Mouse (Mus musculus) thymus, adult 2 months (tissue): ENCODE results near the gene Cyb5b. TPM values are rescaled to one million over a fixed set of nuclear protein-coding genes. Genes with fewer than 3 reads are reported as not detected.
"Not testable (repeated sequence)": the region's sequence is repeated elsewhere in the genome, so short reads cannot be mapped to it uniquely, and the experiment has no call there.

ENCODE experiments used
- DNase-seq: peaks from one replicate; pipeline ENCODE4 v3.0.0; 2021
- H3K27ac ChIP-seq: fragments of 200-500 bp; 2 replicates; pipeline ENCODE4 v1.5.1; 2012; ENCODE audit warnings: low read length, control low read depth; ENCODE audit not compliant: control insufficient read depth, insufficient read depth
- H3K27me3 ChIP-seq: fragments of 200-500 bp; 2 replicates; pipeline ENCODE4 v1.6.1; 2012; ENCODE audit warnings: mild to moderate bottlenecking, low read length, moderate library complexity, mixed read lengths; ENCODE audit not compliant: control insufficient read depth, insufficient read depth
- H3K36me3 ChIP-seq: fragments of 200-500 bp; 2 replicates; pipeline ENCODE4 v1.6.1; 2012; ENCODE audit warnings: mild to moderate bottlenecking, low read length, moderate library complexity; ENCODE audit not compliant: control insufficient read depth, insufficient read depth
- H3K4me1 ChIP-seq: fragments of 200-500 bp; replicated peaks from 2 replicates; pipeline ENCODE4 v1.6.1; 2012; ENCODE audit warnings: low read length; ENCODE audit not compliant: control insufficient read depth, insufficient read depth
- H3K4me3 ChIP-seq: fragments of 200-500 bp; 2 replicates; pipeline ENCODE4 v1.5.1; 2012; ENCODE audit warnings: mild to moderate bottlenecking, low read length, control low read depth, moderate library complexity; ENCODE audit not compliant: control insufficient read depth, insufficient read depth
- CTCF ChIP-seq: fragments of 200-500 bp; IDR thresholded peaks from 2 replicates; pipeline ENCODE4 v1.5.1; 2012; ENCODE audit warnings: mild to moderate bottlenecking, control low read depth, low read length, moderate library complexity, borderline replicate concordance; ENCODE audit not compliant: control insufficient read depth, poor library complexity, insufficient read depth; ENCODE audit errors: extremely low read depth
- POLR2A ChIP-seq: fragments of 200-500 bp; IDR thresholded peaks from 2 replicates; pipeline ENCODE4 v1.6.1; 2012; ENCODE audit warnings: mild to moderate bottlenecking, low read length, control low read depth, moderate library complexity; ENCODE audit not compliant: control insufficient read depth, poor library complexity, insufficient read depth; ENCODE audit errors: extremely low read depth
- WGBS: fragments of 180-500 bp; shearing (Covaris S2); methylation state at CpG from one replicate; pipeline ENCODE4 v1.1.7; 2018; 5-methylcytosine and 5-hydroxymethylcytosine counted together
- polyA plus RNA-seq: library from polyadenylated mRNA; depleted of rRNA; stranded (reverse); fragments of >200 nt; gene quantifications from 2 replicates; pipeline ENCODE4 v1.2.3, GENCODE M21; 2012

Gene Cyb5b
- polyA plus RNA-seq, 1 experiment: 62.1 TPM

- H3K4me1 ChIP-seq: no peaks in the 10 kb centered on the region
- H3K36me3 ChIP-seq: no peaks in the 10 kb centered on the region
- DNase-seq: no peak
- no peak overlapping the region for H3K4me3 ChIP-seq
- no peak for TF ChIP-seq POLR2A
- H3K27ac ChIP-seq: no peak overlapping the region
- no peaks in the 10 kb centered on the region for H3K27me3 ChIP-seq
- 91% methylated on average over 9 of the region's 9 CpGs for WGBS
Observed at GRCm38 (mm10) chr8:107206782-107207525, 56.5 kb downstream of the Cyb5b start.

- Histone ChIP-seq H3K27me3 (no peaks in the 10 kb centered on the region), H3K4me3 (no peak overlapping the region), H3K4me1 (no peaks in the 10 kb centered on the region), H3K27ac (no peak overlapping the region), H3K36me3 (no peaks in the 10 kb centered on the region)
- 77% methylated on average over 7 of the region's 7 CpGs for WGBS
- TF ChIP-seq POLR2A (no peak), CTCF (no peak)
- DNase-seq: no peak
Observed at GRCm38 (mm10) chr8:107209185-107209584, 58.7 kb downstream of the Cyb5b start.

- Histone ChIP-seq H3K4me1 (no peaks in the 10 kb centered on the region), H3K4me3 (no peak overlapping the region), H3K27ac (no peak overlapping the region), H3K36me3 (no peaks in the 10 kb centered on the region), H3K27me3 (no peaks in the 10 kb centered on the region)
- DNase-seq: no peak
- WGBS: 96% methylated on average over 7 of the region's 7 CpGs
- TF ChIP-seq CTCF: no peak
- no peak for TF ChIP-seq POLR2A
Observed at GRCm38 (mm10) chr8:107212006-107212405, 61.6 kb downstream of the Cyb5b start.

GRCm38 (mm10) chr8:107217230-107217629, 66.8 kb downstream of the Cyb5b start:
- not testable (repeated sequence) for DNase-seq, H3K4me1 ChIP-seq, H3K36me3 ChIP-seq, H3K4me3 ChIP-seq, H3K27me3 ChIP-seq, H3K27ac ChIP-seq
- 70% methylated on average over 7 of the region's 7 CpGs for WGBS

GRCm38 (mm10) chr8:107218091-107218490, 67.7 kb downstream of the Cyb5b start:
- Histone ChIP-seq H3K4me3 (no peak overlapping the region), H3K27me3 (no peaks in the 10 kb centered on the region), H3K4me1 (no peaks in the 10 kb centered on the region), H3K36me3 (no peaks in the 10 kb centered on the region), H3K27ac (no peak overlapping the region)
- DNase-seq: no peak
- TF ChIP-seq CTCF: no peak
- TF ChIP-seq POLR2A: no peak
- 91% methylated on average over 8 of the region's 8 CpGs for WGBS

GRCm38 (mm10) chr8:107219078-107219477, 68.6 kb downstream of the Cyb5b start:
- no peak for TF ChIP-seq CTCF
- no peak for TF ChIP-seq POLR2A
- no peak overlapping the region for H3K4me3 ChIP-seq
- 88% methylated on average over 2 of the region's 2 CpGs for WGBS

More at GRCm38 (mm10) chr8:107219078-107219477, 68.6 kb downstream of the Cyb5b start:
- no peaks in the 10 kb centered on the region for H3K4me1 ChIP-seq
- H3K27ac ChIP-seq: no peak overlapping the region
- no peaks in the 10 kb centered on the region for H3K27me3 ChIP-seq
- H3K36me3 ChIP-seq: no peaks in the 10 kb centered on the region
- DNase-seq: no peak
